Comparison of ENCODE assay signal across 24 mouse cellular contexts in the genomic region with DNA sequence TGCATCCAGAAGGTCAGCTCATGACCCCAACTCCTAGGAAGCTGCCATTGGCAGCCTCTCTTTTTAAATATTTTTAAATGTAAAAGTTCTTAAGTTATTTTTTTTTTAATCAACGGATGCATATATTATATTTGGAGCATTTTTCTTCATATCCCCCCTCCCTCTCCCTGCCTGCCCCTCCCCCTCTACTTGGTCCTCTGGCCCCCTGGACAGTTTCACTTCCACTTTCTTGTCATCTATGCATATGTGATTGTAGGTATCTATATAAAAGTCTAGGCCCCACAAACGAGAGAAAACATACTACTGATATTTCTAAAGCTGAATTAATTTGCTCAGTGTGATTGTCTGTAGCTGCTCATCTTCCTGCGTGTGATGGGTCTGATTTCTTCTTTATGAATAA. TPM values are rescaled to one million over a fixed set of nuclear protein-coding genes. Genes with fewer than 3 reads are reported as not detected.
DNase-seq lines count a peak whose midpoint lies in the region; ATAC-seq lines count a peak whose summit lies in the region.
"Had no signal": no experiment of that assay in that cellular context is flagged by ENCODE, and none has a peak within 500 bp of the region (broad histone marks: within the 10 kb centered on the region; RNA-seq: fewer than 3 reads in every experiment).

No protein-coding gene starts in this region.

- no peak overlapping the region for H3K27ac ChIP-seq in forebrain, embryonic 14.5 days (ENCODE audit: low read depth, low read length)
- H3K27ac ChIP-seq: embryonic facial prominence, embryonic 13.5 days; embryonic facial prominence, embryonic 15.5 days; forebrain, embryonic 12.5 days; forebrain, embryonic 15.5 days had no signal

- 86% methylated on average over 3 of the region's 3 CpGs for WGBS in forebrain, embryonic 14.5 days

- peak overlapping the region; percentile 93 for H3K4me3 ChIP-seq in megakaryocyte, embryonic 14.5 days (replicated peaks)
- H3K4me3 ChIP-seq in forebrain, embryonic 14.5 days (ENCODE audit: low read depth, low read length): no peak overlapping the region
- H3K4me3 ChIP-seq: embryonic facial prominence, embryonic 13.5 days; embryonic facial prominence, embryonic 15.5 days; erythroblast, embryonic 14.5 days; forebrain, embryonic 10.5 days; forebrain, embryonic 12.5 days; forebrain, embryonic 15.5 days had no signal

- no peak overlapping the region for H3K4me2 ChIP-seq in forebrain, embryonic 14.5 days (ENCODE audit: low read length)
- H3K4me2 ChIP-seq: embryonic facial prominence, embryonic 13.5 days; embryonic facial prominence, embryonic 15.5 days; forebrain, embryonic 12.5 days; forebrain, embryonic 15.5 days had no signal

- no peak overlapping the region for H3K9ac ChIP-seq in forebrain, embryonic 14.5 days (ENCODE audit: low read length)
- H3K9ac ChIP-seq: embryonic facial prominence, embryonic 13.5 days; embryonic facial prominence, embryonic 15.5 days; forebrain, embryonic 12.5 days; forebrain, embryonic 15.5 days; forebrain, postnatal 0 days had no signal

- peaks cover 97% of the 10 kb centered on the region for H3K4me1 ChIP-seq in megakaryocyte, embryonic 14.5 days
- peaks cover 2% of the 10 kb centered on the region; the same call in 1 of the 2 replicates for H3K4me1 ChIP-seq in forebrain, embryonic 14.5 days (ENCODE audit: control insufficient read depth, insufficient read depth, low read length)

- H3K36me3 ChIP-seq in megakaryocyte, embryonic 14.5 days (replicated peaks; ENCODE audit: low read length): peaks cover 61% of the 10 kb centered on the region
- no peaks in the 10 kb centered on the region for H3K36me3 ChIP-seq in forebrain, embryonic 14.5 days (ENCODE audit: control insufficient read depth, insufficient read depth, low read length)
- H3K36me3 ChIP-seq: embryonic facial prominence, embryonic 13.5 days; embryonic facial prominence, embryonic 15.5 days; forebrain, embryonic 10.5 days; forebrain, embryonic 12.5 days; forebrain, embryonic 15.5 days; G1E had no signal

- no peak for ATAC-seq in megakaryocyte, adult 5-6 weeks (ENCODE audit: poor library complexity, severe bottlenecking)
- ATAC-seq in forebrain, embryonic 14.5 days: no peak
- ATAC-seq: activated CD4-positive, CD25-positive, alpha-beta regulatory T cell, adult 4 months; forebrain, embryonic 15.5 days; forebrain, postnatal 0 days; Patski had no signal

- DNase-seq in induced T-regulatory cell, adult 2 months (ENCODE audit: low read depth): peak; percentile 16
- DNase-seq in gastrocnemius, adult 18-20 months (ENCODE audit: low spot score): no peak
- DNase-seq in forebrain, embryonic 14.5 days (ENCODE audit: low spot score): no peak
- DNase-seq: adrenal gland, adult 8-10 months; adrenal gland, postnatal 14 days; adrenal gland, postnatal 36 days; cerebellum, adult 11-12 months; cerebellum, adult 2 months; cerebellum, adult 9-10 months; cerebellum, postnatal 10 days; cerebellum, postnatal 25 days; forebrain, postnatal 0 days had no signal

- H3K27me3 ChIP-seq in megakaryocyte, embryonic 14.5 days (replicated peaks): no peaks in the 10 kb centered on the region
- 0 out of 2 replicates have a peak, but pooled peaks cover 3% of the 10 kb centered on the region for H3K27me3 ChIP-seq in forebrain, embryonic 14.5 days (replicated peaks; ENCODE audit: control insufficient read depth, insufficient read depth, low read length)

- no peaks in the 10 kb centered on the region for H3K9me3 ChIP-seq in megakaryocyte, embryonic 14.5 days
- no peaks in the 10 kb centered on the region for H3K9me3 ChIP-seq in forebrain, embryonic 14.5 days (replicated peaks; ENCODE audit: control insufficient read depth, low read length)
- H3K9me3 ChIP-seq: embryonic facial prominence, embryonic 13.5 days; embryonic facial prominence, embryonic 15.5 days; forebrain, embryonic 10.5 days; forebrain, embryonic 12.5 days; forebrain, embryonic 15.5 days; G1E had no signal

RNA-seq across cellular contexts. Expression of gene Runx3, which starts 4.7 kb away (rescaled TPM):
- 128 and 414 TPM in 2 replicates for polyA plus RNA-seq in megakaryocyte, embryonic 14.5 days (2012; ENCODE audit: insufficient read depth, low replicate concordance)
- 18.1 and 20.8 TPM in 2 replicates for total RNA-seq in megakaryocyte, adult 5-6 weeks (2015)
- total RNA-seq in megakaryocyte, adult 5-6 weeks (2017): 4.3 and 6.5 TPM in 2 replicates
- under 1 TPM; 0.05 to 0.07 TPM for total RNA-seq in gastrocnemius, adult 18-20 months (2021)
- polyA plus RNA-seq in forebrain, embryonic 14.5 days (2014; fragmentation: Nextera tagmentation; extraction: Ambion mirVana): not detected in 2 replicates
- total RNA-seq: forebrain, postnatal 0 days had no signal
- polyA plus RNA-seq: cerebellum, adult 2 months; cortical plate, adult 2 months; forebrain, embryonic 15.5 days; forebrain, postnatal 0 days had no signal

Comparison
In these comparisons a context has a peak if more than half of its experiments do, and no peak if none do; other contexts are left out.
1. RNA of gene Runx3, which starts 4.7 kb away (total RNA-seq): 4.3 to 20.8 TPM in megakaryocyte, adult 5-6 weeks; 0.05 to 0.07 TPM in gastrocnemius, adult 18-20 months; every median in the first group is over 4 times any median in the second.